Mouse (Mus musculus) neutrophil, adult 5-6 weeks (primary cell): ENCODE measurements at regions not wholly inside any gene's neighbourhood (a gene's known extent, or its start where the extent isn't known, plus 50 kb on each side); places are given as distances from the start of the nearest gene placed in this dataset.

Source experiments
- ATAC-seq: fragments of 151-379, 151-347 bp; 2 replicates; pipeline ENCODE4 v1.8.0; 2017; ENCODE audit warnings: mild to moderate bottlenecking, moderate TSS enrichment; ENCODE audit not compliant: insufficient number of reproducible peaks, poor library complexity, low FRiP score, severe bottlenecking; ENCODE audit errors: extremely low read depth

GRCm38 (mm10) chr9:117714741-117715675 is 85.3 kb upstream of the Rbms3 start:
- no peak for ATAC-seq

- ATAC-seq: no peak
Measured at GRCm38 (mm10) chr9:117713121-117713520, 83.4 kb upstream of the Rbms3 start.

DNA sequence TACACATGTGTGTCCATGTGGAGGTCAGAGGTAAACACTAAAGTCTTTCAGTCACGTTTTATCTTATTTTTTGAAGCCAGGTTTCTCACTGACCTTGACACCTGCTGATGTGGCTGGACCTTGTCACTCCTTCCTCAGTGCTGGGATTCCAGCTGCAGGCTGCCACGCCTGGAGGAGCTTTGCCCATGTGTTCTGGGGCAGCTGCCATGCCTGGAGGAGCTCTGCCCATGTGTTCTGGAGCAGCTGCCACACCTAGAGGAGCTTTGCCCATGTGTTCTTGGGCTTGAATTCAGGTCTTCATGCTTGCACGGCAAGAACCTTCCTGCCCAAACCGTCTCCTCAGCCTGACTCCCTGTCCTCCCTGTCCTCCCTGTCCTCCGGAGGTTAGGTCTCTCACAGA is 82.1 kb upstream of the Rbms3 start:
- ATAC-seq: no peak

DNA sequence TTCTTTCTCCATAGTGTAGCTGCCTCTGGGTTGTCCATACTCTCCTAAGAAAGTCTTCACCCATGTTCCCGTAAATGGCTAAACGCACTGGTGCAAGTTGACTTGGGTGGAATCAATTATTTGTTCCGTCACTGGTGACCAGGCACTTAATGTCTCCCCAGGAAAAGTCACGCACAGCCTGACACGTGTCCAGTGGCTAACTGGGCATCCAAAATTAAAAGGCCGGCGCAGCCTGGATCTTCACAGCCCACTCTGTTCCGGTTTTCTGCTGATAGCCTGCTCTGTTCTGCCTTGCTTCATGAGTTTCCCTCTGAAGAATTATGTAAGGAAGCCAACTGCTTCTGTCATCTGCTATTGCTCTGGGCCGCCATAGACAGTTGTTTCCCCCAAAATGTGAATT is 81.3 kb upstream of the Rbms3 start:
- ATAC-seq: no peak

- ATAC-seq: no peak
Measured at GRCm38 (mm10) chr9:117709677-117710076, 80.0 kb upstream of the Rbms3 start.

DNA sequence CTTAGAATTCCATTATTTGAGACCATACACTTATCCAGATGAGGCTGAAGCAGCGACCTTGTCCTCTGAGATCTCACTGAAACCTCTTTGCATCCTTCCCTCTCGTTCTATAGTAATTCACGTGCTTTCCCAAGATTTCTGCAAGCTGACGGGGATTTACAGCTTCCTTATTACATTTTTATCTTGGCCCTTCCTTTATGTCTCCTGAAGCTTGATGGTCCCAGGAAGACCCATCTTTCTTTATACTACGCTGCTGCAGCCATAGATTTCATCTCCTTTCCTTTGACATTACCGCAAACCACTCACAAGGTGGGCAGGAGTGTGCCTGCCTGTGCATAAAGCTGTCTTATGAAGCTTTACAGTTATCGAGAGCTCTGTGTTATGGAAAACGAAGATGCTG is 63.3 kb upstream of the Rbms3 start:
- no peak for ATAC-seq

DNA sequence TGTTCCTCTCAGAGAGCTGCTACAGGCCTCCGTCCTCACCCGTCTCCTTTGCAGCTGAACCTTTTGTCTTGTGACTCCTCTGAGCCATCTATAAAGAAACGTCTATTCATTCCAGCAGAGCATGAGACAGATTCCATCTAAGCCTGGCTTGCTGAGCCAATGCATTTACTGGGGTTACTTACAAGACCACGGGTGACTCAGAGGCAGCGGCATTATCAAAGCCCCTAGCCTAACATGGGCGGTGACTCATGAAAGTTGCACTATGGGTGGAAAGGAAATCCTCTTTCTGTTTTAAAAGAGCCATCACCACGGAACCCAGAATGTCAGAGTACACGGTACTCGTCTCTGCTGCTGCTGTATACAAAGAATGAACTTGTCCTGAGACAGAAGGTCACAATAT is 62.8 kb upstream of the Rbms3 start:
- no peak for ATAC-seq

DNA sequence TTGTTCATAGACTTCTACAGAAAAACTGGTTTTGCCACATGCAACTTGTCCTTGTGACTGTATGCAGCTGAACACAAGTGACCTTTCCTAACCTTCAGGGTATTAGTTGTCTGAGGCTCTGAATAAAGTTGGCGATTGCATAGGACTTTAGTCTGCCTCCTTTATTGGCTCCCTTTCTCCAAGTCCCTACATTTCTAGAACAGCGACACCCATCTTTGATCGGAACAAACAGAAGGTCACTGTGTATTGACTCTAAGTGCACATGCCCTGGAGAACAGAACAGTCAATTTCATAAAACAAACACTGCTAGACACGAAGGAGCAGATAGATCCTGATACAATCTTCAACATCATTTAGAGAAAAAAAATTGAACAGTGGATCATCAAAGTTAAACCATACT is 60.2 kb upstream of the Rbms3 start:
- ATAC-seq: no peak
